Mouse (Mus musculus): Measurements from ENCODE around the gene Pdhb. TPM values are rescaled to one million over a fixed set of nuclear protein-coding genes. Genes with fewer than 3 reads are reported as not detected.
A peak's percentile ranks its signal among the peaks of the same experiment; 100 is the strongest.

Gene Pdhb
- polyA plus RNA-seq, 1 experiment from 2014 or later, result 456 TPM

- no peak for ATAC-seq (ENCODE audit: insufficient number of reproducible peaks, low FRiP score)
- WGBS, result 43% methylated on average over 3 of the region's 3 CpGs
- H3K4me1 ChIP-seq (replicated peaks), result no peaks in the 10 kb centered on the region
- H3K36me3 ChIP-seq, result peaks cover 39% of the 10 kb centered on the region
- no peak overlapping the region for H3K9ac ChIP-seq
- H3K9me3 ChIP-seq (replicated peaks), result no peaks in the 10 kb centered on the region
- no peak overlapping the region for H3K4me3 ChIP-seq
- no peak overlapping the region for H3K4me2 ChIP-seq
- H3K27ac ChIP-seq (ENCODE audit: poor library complexity, severe bottlenecking), result no peak overlapping the region
- no peaks in the 10 kb centered on the region for H3K27me3 ChIP-seq (replicated peaks)
These were observed 15.9 kb downstream of the Pdhb start for GRCm38 (mm10) chr14:8156947-8157346.

DNA sequence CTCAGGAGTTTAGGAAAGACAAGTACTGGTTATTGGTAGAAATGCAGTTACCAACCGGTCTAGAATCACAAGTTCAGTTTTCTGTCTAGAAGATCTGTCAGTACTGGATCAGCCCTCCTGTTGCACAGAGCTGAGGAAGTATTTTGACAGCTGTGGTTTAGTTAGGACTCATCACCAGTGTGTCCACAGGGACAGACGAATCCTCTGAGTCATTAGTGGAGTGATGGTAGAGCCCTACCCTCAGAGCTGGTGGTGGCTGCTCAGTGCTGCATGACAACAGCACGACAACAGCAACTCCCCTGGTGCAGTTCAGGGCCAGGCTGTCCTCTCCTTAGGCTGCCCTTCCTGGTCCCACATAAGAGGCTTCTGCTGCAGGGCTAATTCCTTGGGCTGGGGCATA, 18.8 kb downstream of the Pdhb start:
- 76% methylated on average over 3 of the region's 3 CpGs for WGBS
- Histone ChIP-seq H3K4me1 (replicated peaks) (no peaks in the 10 kb centered on the region), H3K9ac (no peak overlapping the region), H3K36me3 (peaks cover 38% of the 10 kb centered on the region), H3K4me2 (no peak overlapping the region), H3K9me3 (replicated peaks) (no peaks in the 10 kb centered on the region), H3K4me3 (no peak overlapping the region), H3K27me3 (replicated peaks) (no peaks in the 10 kb centered on the region), H3K27ac (ENCODE audit: poor library complexity, severe bottlenecking) (no peak overlapping the region)
- ATAC-seq (ENCODE audit: insufficient number of reproducible peaks, low FRiP score), result no peak

GRCm38 (mm10) chr14:8151757-8152156, 21.1 kb downstream of the Pdhb start:
- Histone ChIP-seq H3K9ac (no peak overlapping the region), H3K4me3 (no peak overlapping the region), H3K27ac (ENCODE audit: poor library complexity, severe bottlenecking) (no peak overlapping the region), H3K27me3 (replicated peaks) (no peaks in the 10 kb centered on the region), H3K4me1 (replicated peaks) (no peaks in the 10 kb centered on the region), H3K4me2 (no peak overlapping the region), H3K9me3 (replicated peaks) (no peaks in the 10 kb centered on the region), H3K36me3 (peaks cover 42% of the 10 kb centered on the region)
- ATAC-seq (ENCODE audit: insufficient number of reproducible peaks, low FRiP score), result no peak
- 90% methylated on average over 5 of the region's 5 CpGs for WGBS

DNA sequence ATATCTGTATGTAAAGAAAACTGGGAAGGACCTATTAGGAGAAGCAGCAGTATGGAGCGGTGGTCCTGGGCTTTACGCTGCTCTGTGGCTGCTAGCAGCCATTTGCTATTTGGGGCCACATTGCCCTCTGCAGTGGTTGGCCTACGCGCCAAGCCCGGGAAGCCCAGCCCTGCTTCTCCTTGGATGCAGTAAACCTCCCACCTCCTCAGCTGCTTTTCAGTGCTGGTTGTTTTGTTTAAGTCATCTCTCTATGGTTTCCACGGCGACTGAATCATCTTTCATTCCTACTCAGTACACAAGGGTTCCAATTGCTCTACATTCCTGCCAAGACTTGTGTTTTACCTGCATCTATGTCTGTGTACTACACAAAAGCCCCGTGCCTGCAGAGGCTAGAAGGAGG, 24.0 kb downstream of the Pdhb start:
- Histone ChIP-seq H3K4me1 (replicated peaks) (peaks cover 15% of the 10 kb centered on the region), H3K4me3 (no peak overlapping the region), H3K27ac (ENCODE audit: poor library complexity, severe bottlenecking) (no peak overlapping the region), H3K9ac (no peak overlapping the region), H3K36me3 (peaks cover 51% of the 10 kb centered on the region), H3K27me3 (replicated peaks) (no peaks in the 10 kb centered on the region), H3K9me3 (replicated peaks) (no peaks in the 10 kb centered on the region), H3K4me2 (no peak overlapping the region)
- WGBS, result 83% methylated on average over 8 of the region's 8 CpGs
- ATAC-seq (ENCODE audit: insufficient number of reproducible peaks, low FRiP score), result no peak

DNA sequence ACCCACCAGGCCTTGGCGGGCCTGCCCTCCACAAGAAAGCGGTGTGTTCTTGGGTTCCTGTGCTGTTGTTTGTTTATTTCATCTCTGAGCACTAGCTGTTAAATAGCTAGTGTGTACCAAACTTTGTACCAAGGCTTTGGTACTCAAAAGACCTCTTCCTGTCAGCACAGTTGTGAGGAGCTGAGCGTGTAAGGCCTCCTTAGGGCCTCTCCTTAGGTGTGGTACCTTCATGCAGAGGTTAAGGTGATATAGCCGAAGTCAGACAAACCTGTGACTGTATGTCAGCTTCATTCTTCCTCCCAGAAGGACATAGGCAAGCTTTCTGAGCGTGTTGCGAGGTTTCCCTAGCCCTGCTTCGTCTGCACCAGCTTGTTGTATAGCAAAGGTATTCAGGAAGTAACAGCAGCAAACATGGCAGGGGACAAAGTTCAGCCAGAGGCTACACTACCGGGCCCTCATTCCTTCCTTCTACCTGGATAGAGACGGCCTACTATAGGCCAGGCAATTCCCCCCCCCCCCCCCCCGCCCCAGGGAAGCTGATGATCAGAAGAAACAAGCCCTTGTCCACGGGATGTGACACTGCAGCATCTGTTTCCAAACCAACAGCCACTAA, 26.1 kb downstream of the Pdhb start:
- Histone ChIP-seq H3K4me1 (replicated peaks) (peaks cover 15% of the 10 kb centered on the region), H3K4me3 (no peak overlapping the region), H3K9ac (no peak overlapping the region), H3K27me3 (replicated peaks) (no peaks in the 10 kb centered on the region), H3K36me3 (peaks cover 47% of the 10 kb centered on the region), H3K27ac (ENCODE audit: poor library complexity, severe bottlenecking) (peak overlapping the region; percentile 39; the same call in 1 of the 2 replicates), H3K9me3 (replicated peaks) (no peaks in the 10 kb centered on the region), H3K4me2 (no peak overlapping the region)
- 85% methylated on average over 10 of the region's 11 CpGs for WGBS
- ATAC-seq (ENCODE audit: insufficient number of reproducible peaks, low FRiP score), result no peak

DNA sequence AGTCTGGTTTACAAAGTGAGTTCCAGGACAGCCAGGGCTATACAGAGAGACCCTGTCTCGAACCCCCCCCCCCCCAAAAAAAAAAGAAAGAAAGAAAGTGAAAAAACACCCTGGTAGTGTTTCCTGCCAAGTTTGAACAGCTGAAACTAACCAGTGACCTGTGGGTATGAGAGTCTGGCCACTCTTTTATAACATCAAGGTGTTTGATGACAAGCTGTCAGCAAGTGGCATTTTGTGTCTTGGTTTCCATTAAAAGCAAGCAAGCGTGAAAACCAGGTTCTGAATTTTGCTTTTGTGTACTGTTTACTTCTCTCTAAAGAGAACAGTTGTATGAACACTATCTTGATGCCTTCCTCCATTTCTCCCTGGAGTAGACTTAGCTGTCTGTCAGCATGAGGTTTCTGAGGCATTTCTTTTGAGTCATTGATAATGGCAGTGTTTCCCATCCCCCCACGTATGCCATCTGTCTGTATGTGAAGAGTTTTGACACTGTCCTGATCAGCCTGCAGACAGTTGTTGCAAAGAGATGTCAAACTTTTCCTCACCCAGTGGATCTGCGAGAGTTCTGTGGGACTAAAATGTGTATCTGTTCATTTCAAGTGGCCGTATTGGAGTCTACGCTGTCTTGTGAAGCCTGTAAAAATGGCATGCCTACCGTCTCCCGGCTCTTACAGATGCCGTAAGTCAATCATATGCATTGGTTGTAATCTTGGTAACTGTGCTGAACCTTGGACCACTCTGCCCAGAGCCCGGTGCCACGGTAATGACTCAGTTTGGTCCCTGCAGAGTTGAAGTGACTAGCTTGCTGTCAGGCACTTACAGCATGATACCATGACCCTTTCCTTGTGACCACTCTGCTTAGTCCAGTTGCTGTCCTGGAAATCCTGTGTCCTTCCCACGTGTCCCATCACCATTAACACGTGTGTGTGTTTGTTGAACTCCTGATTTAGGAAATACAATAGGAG, 26.9 kb downstream of the Pdhb start:
- peaks cover 47% of the 10 kb centered on the region for H3K36me3 ChIP-seq
- no peak overlapping the region for H3K4me3 ChIP-seq
- H3K27me3 ChIP-seq (replicated peaks), result no peaks in the 10 kb centered on the region
- H3K9ac ChIP-seq, result no peak overlapping the region
- H3K27ac ChIP-seq (ENCODE audit: poor library complexity, severe bottlenecking), result peak overlapping the region; percentile 39; the same call in 1 of the 2 replicates
- H3K4me2 ChIP-seq, result no peak overlapping the region
- no peaks in the 10 kb centered on the region for H3K9me3 ChIP-seq (replicated peaks)
- 49% methylated on average over 13 of the region's 13 CpGs for WGBS
- H3K4me1 ChIP-seq (replicated peaks), result peaks cover 15% of the 10 kb centered on the region
- peak; percentile 25; the same call in 1 of the 2 replicates for ATAC-seq (ENCODE audit: insufficient number of reproducible peaks, low FRiP score)

DNA sequence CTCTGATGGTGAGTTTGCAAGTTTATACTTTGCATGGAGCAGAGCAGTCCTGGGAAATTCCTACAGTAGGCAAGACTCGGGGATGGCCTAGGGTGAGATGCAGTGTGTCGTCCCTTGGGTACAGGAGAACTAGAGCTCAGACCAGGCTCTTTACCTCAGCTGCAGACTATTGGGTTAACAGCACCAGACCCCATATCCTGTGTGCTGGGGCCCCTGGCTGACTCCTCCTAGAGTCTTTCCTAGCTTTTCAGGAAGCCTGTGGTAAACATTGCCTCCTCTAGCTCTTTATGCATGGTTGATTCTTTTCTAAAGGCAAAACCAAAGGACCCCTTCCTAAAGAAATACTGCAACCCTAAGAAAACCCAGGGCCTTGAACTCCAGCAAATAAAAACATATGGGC, 31.7 kb downstream of the Pdhb start:
- Histone ChIP-seq H3K4me3 (no peak overlapping the region), H3K27me3 (replicated peaks) (no peaks in the 10 kb centered on the region), H3K4me2 (no peak overlapping the region), H3K27ac (ENCODE audit: poor library complexity, severe bottlenecking) (no peak overlapping the region), H3K9ac (no peak overlapping the region), H3K4me1 (replicated peaks) (peaks cover 10% of the 10 kb centered on the region), H3K9me3 (replicated peaks) (no peaks in the 10 kb centered on the region), H3K36me3 (peaks cover 57% of the 10 kb centered on the region)
- WGBS, result 86% methylated on average over 2 of the region's 2 CpGs
- ATAC-seq (ENCODE audit: insufficient number of reproducible peaks, low FRiP score), result no peak

DNA sequence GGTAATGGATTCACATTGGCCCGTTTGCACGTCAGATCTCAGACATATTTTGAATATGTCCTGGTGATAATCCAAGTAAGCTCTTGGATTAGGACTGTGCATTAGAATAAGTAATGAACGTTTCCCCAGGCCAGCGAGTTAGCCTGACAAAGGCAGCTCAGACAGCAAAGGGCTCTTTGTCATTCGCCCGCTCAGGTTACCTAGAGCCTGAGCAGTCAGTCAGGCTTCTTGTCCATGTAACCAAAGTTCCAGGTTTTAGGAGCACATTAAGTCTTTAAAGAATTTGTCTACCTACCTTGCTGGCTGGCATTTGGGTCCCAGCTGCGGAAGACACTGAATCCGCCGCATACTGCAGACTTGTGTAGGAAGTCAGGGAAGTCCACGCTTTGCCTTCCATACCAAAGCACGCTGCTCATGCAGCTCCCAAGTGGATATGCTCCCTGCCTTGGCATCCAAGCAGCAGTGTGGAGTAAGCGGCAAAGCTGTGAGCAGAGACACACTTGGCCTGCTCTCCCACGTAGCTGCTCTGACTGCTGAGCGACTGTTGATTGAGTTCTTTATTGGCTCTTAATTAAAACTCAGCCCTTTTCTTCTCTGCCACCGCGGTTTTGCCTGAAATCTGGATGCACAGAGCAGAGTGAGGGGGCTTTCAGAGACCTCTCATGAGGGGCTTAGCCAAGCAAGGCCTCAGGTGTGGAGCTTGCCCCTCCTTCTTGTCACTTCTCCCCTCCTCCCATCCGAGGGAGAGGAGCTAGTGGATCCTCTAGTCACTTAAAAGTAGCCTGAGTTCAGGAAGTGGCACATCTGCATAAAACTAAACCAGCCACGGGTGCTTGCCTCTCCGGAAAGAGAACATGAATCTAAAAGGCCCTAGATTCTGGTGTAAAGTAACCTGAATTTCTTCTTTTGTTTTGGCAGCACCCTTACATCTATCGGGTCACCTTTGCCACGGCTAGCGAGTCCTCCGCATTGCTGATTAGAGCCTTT, 32.8 kb downstream of the Pdhb start:
- H3K4me1 ChIP-seq (replicated peaks), result no peaks in the 10 kb centered on the region
- no peaks in the 10 kb centered on the region for H3K27me3 ChIP-seq (replicated peaks)
- whole genome bisulfite sequencing, result 84% methylated on average over 23 of the region's 23 CpGs
- H3K4me2 ChIP-seq, result no peak overlapping the region
- H3K9me3 ChIP-seq (replicated peaks), result no peaks in the 10 kb centered on the region
- no peak overlapping the region for H3K4me3 ChIP-seq
- H3K27ac ChIP-seq (ENCODE audit: poor library complexity, severe bottlenecking), result no peak overlapping the region
- peaks cover 54% of the 10 kb centered on the region for H3K36me3 ChIP-seq
- no peak overlapping the region for H3K9ac ChIP-seq
- no peak for ATAC-seq (ENCODE audit: insufficient number of reproducible peaks, low FRiP score)

DNA sequence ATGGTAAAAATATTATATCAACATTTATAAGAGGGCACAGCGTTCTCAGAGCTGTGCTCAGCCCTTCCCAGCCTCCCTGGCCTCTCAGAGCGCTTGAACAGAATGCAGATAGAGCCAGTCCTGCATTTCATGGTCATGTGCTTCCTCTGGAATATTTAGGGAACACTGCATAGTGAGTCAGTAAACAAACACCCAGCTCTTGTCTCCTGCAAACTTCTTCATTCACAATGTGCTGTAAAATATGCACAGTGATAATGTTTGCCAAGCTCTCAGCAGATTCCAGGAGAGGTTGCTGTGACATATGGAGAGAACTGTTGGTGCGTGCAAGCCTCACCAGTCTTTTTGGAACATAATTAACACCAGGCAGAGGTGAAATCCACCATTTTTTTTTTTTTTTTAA, 37.7 kb downstream of the Pdhb start:
- Histone ChIP-seq H3K4me3 (no peak overlapping the region), H3K27ac (ENCODE audit: poor library complexity, severe bottlenecking) (peak overlapping the region; percentile 55; the same call in 1 of the 2 replicates), H3K9ac (no peak overlapping the region), H3K4me2 (no peak overlapping the region), H3K27me3 (replicated peaks) (no peaks in the 10 kb centered on the region), H3K4me1 (replicated peaks) (peaks cover 14% of the 10 kb centered on the region), H3K36me3 (peaks cover 37% of the 10 kb centered on the region), H3K9me3 (replicated peaks) (no peaks in the 10 kb centered on the region)
- peak; percentile 51; the same call in 1 of the 2 replicates for ATAC-seq (ENCODE audit: insufficient number of reproducible peaks, low FRiP score)
- WGBS, result 46% methylated on average over 3 of the region's 3 CpGs

GRCm38 (mm10) chr14:8134234-8134633, 38.6 kb downstream of the Pdhb start:
- no peaks in the 10 kb centered on the region for H3K27me3 ChIP-seq (replicated peaks)
- peaks cover 28% of the 10 kb centered on the region for H3K36me3 ChIP-seq
- no peaks in the 10 kb centered on the region for H3K9me3 ChIP-seq (replicated peaks)
- peak overlapping the region; percentile 55; the same call in 1 of the 2 replicates for H3K27ac ChIP-seq (ENCODE audit: poor library complexity, severe bottlenecking)
- 77% methylated on average over 2 of the region's 2 CpGs for WGBS
- no peak overlapping the region for H3K4me3 ChIP-seq
- no peak overlapping the region for H3K9ac ChIP-seq
- H3K4me2 ChIP-seq, result no peak overlapping the region
- ATAC-seq (ENCODE audit: insufficient number of reproducible peaks, low FRiP score), result no peak
- H3K4me1 ChIP-seq (replicated peaks), result peaks cover 14% of the 10 kb centered on the region

Measured in heart, embryonic 12.5 days (tissue).